Mouse (Mus musculus): ENCODE data around the gene Pard6b. TPM values are rescaled to one million over a fixed set of nuclear protein-coding genes. Genes with fewer than 3 reads are reported as not detected.

Gene Pard6b
- total RNA-seq, 2 experiments from 2014 or later = 5.5 to 5.7 TPM

GRCm38 (mm10) chr2:168059200-168059790, 21.5 kb upstream of the Pard6b start:
- no peak for DNase-seq (ENCODE audit: low spot score in 2 of 2)

GRCm38 (mm10) chr2:168063712-168064111, 17.1 kb upstream of the Pard6b start:
- no peak for DNase-seq (ENCODE audit: low spot score in 2 of 2)

- no peak for DNase-seq (ENCODE audit: low spot score in 2 of 2)
These were observed 15.3 kb upstream of the Pard6b start for GRCm38 (mm10) chr2:168065511-168065910.

GRCm38 (mm10) chr2:168066783-168067182, 14.0 kb upstream of the Pard6b start:
- no peak for DNase-seq (ENCODE audit: low spot score in 2 of 2)

GRCm38 (mm10) chr2:168070425-168070824, 10.4 kb upstream of the Pard6b start:
- no peak for DNase-seq (ENCODE audit: low spot score in 2 of 2)

DNA sequence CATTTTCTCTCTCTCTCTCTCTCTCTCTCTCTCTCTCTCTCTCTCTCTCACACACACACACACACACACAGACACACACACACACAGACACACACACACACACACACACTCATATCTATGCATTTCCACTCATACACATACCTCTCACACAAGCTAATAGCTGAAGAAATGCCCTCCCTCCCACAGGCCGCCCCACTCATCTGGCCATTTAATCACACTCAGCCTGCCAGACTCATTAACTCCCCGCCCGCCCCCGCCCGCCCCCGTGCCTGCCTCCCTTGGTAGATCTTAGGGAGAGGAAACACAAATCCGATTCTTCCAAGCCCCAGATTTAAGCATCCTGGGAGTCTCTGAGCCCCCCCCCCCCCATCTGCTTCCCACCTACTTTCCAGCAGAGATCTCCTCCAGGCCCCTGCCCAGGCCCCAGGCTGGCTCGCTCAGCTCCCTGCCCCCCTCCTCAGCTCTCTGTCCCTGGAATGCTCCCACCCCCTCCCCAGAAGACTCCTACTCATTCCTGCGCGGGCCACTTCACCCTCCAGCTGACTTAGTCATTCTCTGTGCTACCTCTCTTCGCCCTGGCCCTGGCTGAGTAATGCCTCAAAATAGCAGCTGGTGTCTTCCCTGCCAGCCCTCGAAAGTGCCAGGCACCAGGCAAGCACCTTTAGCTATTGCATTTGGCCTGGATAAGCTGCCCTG, 8.2 kb upstream of the Pard6b start:
- peak; percentile 38 to 44 for DNase-seq (ENCODE audit: low spot score in 2 of 2)

DNA sequence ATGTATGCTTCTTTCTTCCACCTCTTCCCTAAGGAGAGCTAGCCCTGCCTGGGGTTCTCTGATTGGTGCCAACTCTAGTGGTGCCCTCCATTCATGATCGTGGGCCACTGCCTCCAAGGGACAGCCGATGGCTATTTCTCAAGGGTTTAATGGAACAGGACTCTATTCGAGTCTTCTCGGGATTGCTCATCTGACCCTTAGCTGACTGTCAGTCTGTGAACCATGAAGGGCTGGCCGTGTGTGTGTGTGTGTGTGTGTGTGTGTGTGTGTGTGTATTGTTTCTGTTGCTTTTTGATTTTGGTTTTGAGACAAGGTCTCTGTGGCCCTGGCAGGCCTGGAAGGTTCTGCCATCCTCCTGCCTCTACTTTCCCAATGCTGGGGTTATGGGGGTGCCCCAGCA, 7.1 kb upstream of the Pard6b start:
- no peak for DNase-seq (ENCODE audit: low spot score in 2 of 2)

- DNase-seq (ENCODE audit: low spot score in 2 of 2) = no peak
These were observed 6.3 kb upstream of the Pard6b start for GRCm38 (mm10) chr2:168074457-168074856.

GRCm38 (mm10) chr2:168076840-168077576, 3.8 kb upstream of the Pard6b start:
- DNase-seq (ENCODE audit: low spot score in 2 of 2) = no peak

- DNase-seq (ENCODE audit: low spot score in 2 of 2) = no peak
These were observed 2.5 kb upstream of the Pard6b start for GRCm38 (mm10) chr2:168078107-168078830.

GRCm38 (mm10) chr2:168081299-168081932, 612 bp downstream of the Pard6b start:
- peak in 1 of 2 experiments; percentile 29 for DNase-seq (ENCODE audit: low spot score in 2 of 2)

- no peak for DNase-seq (ENCODE audit: low spot score in 2 of 2)
These were observed 1.1 kb downstream of the Pard6b start for GRCm38 (mm10) chr2:168081933-168082306.

DNA sequence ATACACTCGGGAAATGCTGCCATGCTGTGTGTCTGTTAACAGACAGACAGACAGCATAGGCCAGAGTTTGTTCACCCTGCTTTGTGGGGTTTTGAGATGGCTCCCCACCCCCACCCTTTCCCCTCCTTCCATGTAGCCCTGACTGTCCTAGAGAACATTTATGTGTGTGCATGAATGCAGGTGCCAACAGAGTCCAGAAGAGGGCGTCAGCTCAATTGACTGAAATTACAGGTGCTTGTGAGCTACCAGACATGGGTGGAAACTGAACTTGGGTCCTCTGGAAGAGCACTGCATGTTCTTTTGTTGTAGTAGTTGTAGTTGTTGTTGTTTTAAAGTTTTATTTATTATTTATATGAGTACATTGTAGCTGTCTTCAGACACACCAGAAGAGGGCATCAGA, 2.8 kb downstream of the Pard6b start:
- DNase-seq (ENCODE audit: low spot score in 2 of 2) = no peak

DNA sequence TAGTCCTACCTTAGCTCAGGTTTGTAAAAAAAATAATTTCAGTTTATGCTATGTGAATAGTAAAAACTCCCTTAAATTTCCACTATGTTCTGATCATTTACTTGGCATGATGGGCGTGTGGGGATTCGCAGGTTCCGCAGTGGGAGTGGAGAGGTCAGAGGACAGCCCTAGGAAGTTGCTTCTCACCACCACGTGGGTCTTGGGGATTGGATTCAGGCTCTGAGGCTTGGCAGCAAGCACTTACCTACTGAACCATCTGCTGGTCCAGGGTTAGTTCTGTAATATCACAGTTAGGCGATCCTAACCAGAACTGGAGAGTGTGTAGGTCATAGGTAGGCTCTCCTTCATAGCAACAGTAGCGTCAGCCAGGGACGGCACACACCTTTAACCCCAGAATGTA, 3.4 kb downstream of the Pard6b start:
- no peak for DNase-seq (ENCODE audit: low spot score in 2 of 2)

- no peak for DNase-seq (ENCODE audit: low spot score in 2 of 2)
These were observed 4.9 kb downstream of the Pard6b start for GRCm38 (mm10) chr2:168085621-168086265.

- no peak for DNase-seq (ENCODE audit: low spot score in 2 of 2)
These were observed 5.5 kb downstream of the Pard6b start for GRCm38 (mm10) chr2:168086318-168086717.

GRCm38 (mm10) chr2:168086839-168087238, 6.0 kb downstream of the Pard6b start:
- DNase-seq (ENCODE audit: low spot score in 2 of 2) = no peak

DNA sequence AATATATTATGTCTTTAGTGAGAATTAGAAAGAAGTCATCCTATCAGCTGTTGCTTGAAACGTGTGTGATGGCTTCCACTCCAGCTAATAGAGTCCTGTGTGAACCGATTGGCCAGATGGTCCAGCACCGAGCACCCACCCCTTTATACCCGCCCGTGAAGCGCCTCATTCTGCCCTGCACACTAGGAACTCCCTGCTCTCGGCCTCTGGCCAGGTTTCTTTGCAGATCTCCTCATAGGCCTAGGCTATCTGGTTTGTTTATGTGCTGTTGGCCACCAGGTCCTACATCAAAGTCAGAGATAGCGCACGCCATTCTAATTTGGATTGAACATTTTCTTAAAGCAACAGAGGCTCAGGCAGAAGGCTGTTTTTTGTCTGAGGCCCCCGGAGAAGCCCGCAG, 10.8 kb downstream of the Pard6b start:
- no peak for DNase-seq (ENCODE audit: low spot score in 2 of 2)

DNA sequence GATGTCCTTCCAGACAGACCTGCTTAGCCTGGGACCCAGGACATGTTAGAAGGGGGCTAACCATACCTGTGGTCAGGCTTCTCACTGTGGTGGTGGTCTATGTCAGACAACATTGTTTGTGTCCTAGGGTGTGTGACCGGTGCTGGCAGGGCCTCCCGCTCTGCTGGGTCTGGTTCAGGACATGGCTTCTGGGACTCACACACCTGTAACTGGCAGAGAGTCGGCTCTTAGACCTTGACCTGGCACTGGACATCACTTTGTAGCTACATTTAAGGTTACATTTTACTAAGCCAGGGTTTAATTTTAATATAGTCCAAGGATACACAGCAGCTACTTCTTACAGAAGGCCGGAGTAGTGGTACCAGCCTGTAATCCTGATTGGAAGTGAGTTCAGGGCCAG, 12.3 kb downstream of the Pard6b start:
- DNase-seq (ENCODE audit: low spot score in 2 of 2) = no peak

DNA sequence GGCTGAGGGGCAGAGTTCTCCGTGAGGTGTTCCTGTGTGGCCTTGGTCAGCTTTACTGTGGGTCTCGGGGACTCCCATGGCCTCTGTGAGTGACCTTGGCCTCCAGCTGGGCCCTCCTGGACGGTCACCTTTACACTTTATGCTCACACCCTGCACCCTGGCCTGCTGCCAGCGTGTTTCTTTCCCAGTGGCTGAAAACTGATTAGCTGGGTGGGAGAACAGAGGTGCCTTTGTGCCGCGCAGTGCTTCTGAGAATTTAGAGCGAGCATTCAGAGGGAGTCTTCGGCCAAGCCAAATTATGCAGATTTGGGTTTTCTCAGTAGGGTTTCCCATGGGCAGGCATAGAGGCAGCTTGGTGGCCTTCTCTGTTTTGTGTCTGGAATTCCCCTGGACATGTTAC, 14.3 kb downstream of the Pard6b start:
- DNase-seq (ENCODE audit: low spot score in 2 of 2) = no peak

GRCm38 (mm10) chr2:168096487-168096886, 15.7 kb downstream of the Pard6b start:
- no peak for DNase-seq (ENCODE audit: low spot score in 2 of 2)

All from left cerebral cortex, adult 18-20 months (tissue).